Mouse (Mus musculus): ENCODE results near the gene Magi3.

DNA sequence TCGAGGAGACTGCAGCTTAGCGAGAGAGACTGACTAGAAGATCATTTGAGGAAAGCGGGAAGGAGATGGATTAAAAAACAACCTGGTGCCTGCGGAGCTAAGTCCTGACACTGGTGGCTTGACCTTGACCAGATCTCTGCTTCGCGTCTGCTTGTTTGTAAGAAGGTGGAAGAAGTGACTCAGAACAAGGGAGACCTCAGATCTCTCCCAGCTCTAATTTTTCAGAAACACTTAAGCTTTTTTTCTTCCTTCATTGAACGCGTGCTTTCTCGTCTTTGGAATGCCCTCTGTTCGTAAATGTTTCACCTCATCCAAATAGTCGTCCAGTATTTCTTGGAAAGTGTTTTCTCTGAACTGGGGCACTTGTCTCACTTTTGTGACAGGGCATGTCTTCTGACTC, 982 bp upstream of the Magi3 start:
- TF ChIP-seq CTCF (IDR thresholded peaks at IDR 0.05; ENCODE audit: low read depth) (no peak), EP300 (IDR thresholded peaks at IDR 0.05; ENCODE audit: low read depth) (no peak)

Data from liver, postnatal 0 days (tissue).